17 mouse cellular contexts compared by ENCODE assay signal in genomic region chr7:73612752-73613092, GRCm38 (mm10).
A peak's percentile ranks its signal among the peaks of the same experiment; 100 is the strongest.
DNase-seq lines count a peak whose midpoint lies in the region; ATAC-seq and TF ChIP-seq lines count a peak whose summit lies in the region.
"Had no signal": no experiment of that assay in that cellular context is flagged by ENCODE, and none has a peak within 500 bp of the region (broad histone marks: within the 10 kb centered on the region; RNA-seq: fewer than 3 reads in every experiment).

No protein-coding gene starts in this region.

- no peaks in the 10 kb centered on the region for H3K36me3 ChIP-seq in embryonic facial prominence, embryonic 11.5 days (replicated peaks; ENCODE audit: control insufficient read depth, insufficient read depth, low read depth, low read length)
- no peaks in the 10 kb centered on the region for H3K36me3 ChIP-seq in limb, embryonic 12.5 days
- H3K36me3 ChIP-seq: liver, embryonic 13.5 days; midbrain, embryonic 10.5 days had no signal

- intact Hi-C loops in gastrocnemius, adult 2 months (cut with DNase I) = no loop called here
- intact Hi-C loops in left cerebral cortex, adult 2 months (cut with DNase I) = no loop called here

- peak overlapping the region; percentile 99 for H3K27ac ChIP-seq in gastrocnemius, adult 2 months
- H3K27ac ChIP-seq in embryonic facial prominence, embryonic 11.5 days (replicated peaks; ENCODE audit: low read depth, low read length) = no peak overlapping the region
- peak overlapping the region; percentile 89 for H3K27ac ChIP-seq in limb, embryonic 12.5 days
- H3K27ac ChIP-seq in left cerebral cortex, adult 2 months = no peak overlapping the region
- H3K27ac ChIP-seq: liver, embryonic 13.5 days; midbrain, embryonic 10.5 days had no signal

- H3K27me3 ChIP-seq in embryonic facial prominence, embryonic 11.5 days (ENCODE audit: control insufficient read depth, insufficient read depth, low read length) = no peaks in the 10 kb centered on the region
- H3K27me3 ChIP-seq in limb, embryonic 12.5 days = no peaks in the 10 kb centered on the region
- H3K27me3 ChIP-seq: forebrain, embryonic 13.5 days; liver, embryonic 13.5 days had no signal

- no peak overlapping the region for H3K4me2 ChIP-seq in embryonic facial prominence, embryonic 11.5 days (ENCODE audit: low read depth, low read length)
- peak overlapping the region; percentile 23; the same call in 1 of the 2 replicates for H3K4me2 ChIP-seq in limb, embryonic 12.5 days
- H3K4me2 ChIP-seq: forebrain, embryonic 13.5 days; liver, embryonic 13.5 days had no signal

- TF ChIP-seq CTCF in gastrocnemius, adult 2 months (IDR thresholded peaks at IDR 0.05) = no peak
- no peak for TF ChIP-seq CTCF in left cerebral cortex, adult 2 months (IDR thresholded peaks at IDR 0.05)

- no peak for DNase-seq in gastrocnemius, adult 2 months
- no peak for DNase-seq in gastrocnemius, adult 18-20 months (ENCODE audit: low spot score)
- peak; percentile 56 for DNase-seq in 3T3-L1 (ENCODE audit: low read depth, low spot score)
- peak; percentile 64 for DNase-seq in embryonic facial prominence, embryonic 11.5 days (ENCODE audit: low spot score)
- DNase-seq in testis, postnatal 10 days (ENCODE audit: low spot score) = no peak
- no peak for DNase-seq in left cerebral cortex, adult 2 months (ENCODE audit: extremely low spot score in 1 of 2, low spot score in 2 of 2)
- no peak for DNase-seq in left cerebral cortex, adult 9 months (ENCODE audit: low spot score in 2 of 2)
- DNase-seq: adrenal gland, postnatal 10 days; cerebellum, adult 9-11 months; heart, adult 18-20 months; heart, postnatal 36 days; liver, embryonic 13.5 days; right cerebral cortex, adult 18-20 months; thymus, adult 18-20 months had no signal

- WGBS in embryonic facial prominence, embryonic 11.5 days = 26% methylated on average over 3 of the region's 3 CpGs
- WGBS in limb, embryonic 12.5 days = 27% methylated on average over 3 of the region's 3 CpGs

- no peak overlapping the region for H3K9ac ChIP-seq in embryonic facial prominence, embryonic 11.5 days (replicated peaks; ENCODE audit: low read length)
- H3K9ac ChIP-seq in limb, embryonic 12.5 days (replicated peaks) = no peak overlapping the region
- H3K9ac ChIP-seq: forebrain, embryonic 13.5 days; liver, embryonic 13.5 days had no signal

- H3K4me3 ChIP-seq in gastrocnemius, adult 2 months = no peak overlapping the region
- no peak overlapping the region for H3K4me3 ChIP-seq in embryonic facial prominence, embryonic 11.5 days (ENCODE audit: low read depth, low read length)
- no peak overlapping the region for H3K4me3 ChIP-seq in limb, embryonic 12.5 days (replicated peaks)
- no peak overlapping the region for H3K4me3 ChIP-seq in left cerebral cortex, adult 2 months
- H3K4me3 ChIP-seq: forebrain, embryonic 13.5 days; liver, embryonic 13.5 days; midbrain, embryonic 10.5 days had no signal

- no peaks in the 10 kb centered on the region for H3K9me3 ChIP-seq in embryonic facial prominence, embryonic 11.5 days (replicated peaks; ENCODE audit: control insufficient read depth, low read length)
- H3K9me3 ChIP-seq in limb, embryonic 12.5 days = no peaks in the 10 kb centered on the region
- H3K9me3 ChIP-seq: forebrain, embryonic 13.5 days; liver, embryonic 13.5 days; midbrain, embryonic 10.5 days had no signal

- no peak for ATAC-seq in embryonic facial prominence, embryonic 11.5 days (replicated peaks; ENCODE audit: insufficient number of reproducible peaks, low FRiP score, low TSS enrichment, low read depth)
- ATAC-seq in limb, embryonic 12.5 days (ENCODE audit: insufficient number of reproducible peaks, insufficient read depth, low FRiP score, low TSS enrichment, low read depth) = no peak
- ATAC-seq: forebrain, embryonic 13.5 days had no signal

- H3K4me1 ChIP-seq in embryonic facial prominence, embryonic 11.5 days (ENCODE audit: control insufficient read depth, insufficient read depth, low read length) = no peaks in the 10 kb centered on the region; the same call in 1 of the 2 replicates
- H3K4me1 ChIP-seq in limb, embryonic 12.5 days (replicated peaks) = peaks cover 48% of the 10 kb centered on the region

Comparison
In these comparisons a context has a peak if more than half of its experiments do, and no peak if none do; other contexts are left out.
1. DNase-seq: peak in 3T3-L1 (single experiment) and embryonic facial prominence, embryonic 11.5 days (single experiment); none in gastrocnemius, adult 2 months (single experiment), gastrocnemius, adult 18-20 months (single experiment), testis, postnatal 10 days (single experiment), left cerebral cortex, adult 2 months (0 of 2) and left cerebral cortex, adult 9 months (0 of 2).
2. H3K27ac ChIP-seq: peak in gastrocnemius, adult 2 months (single experiment) and limb, embryonic 12.5 days (single experiment); none in embryonic facial prominence, embryonic 11.5 days (single experiment) and left cerebral cortex, adult 2 months (single experiment).